Mouse (Mus musculus) ES-E14 (cell line): ENCODE measurements around the gene Txndc11.

Experiments used
- CHD2 ChIP-seq: IDR thresholded peaks from 2 replicates; pipeline ENCODE4 v1.6.1; 2014; ENCODE audit warnings: mild to moderate bottlenecking, low read depth, low read length, inconsistent platforms
- HCFC1 ChIP-seq: IDR thresholded peaks from 2 replicates; pipeline ENCODE4 v1.6.1; 2012; ENCODE audit warnings: low read length, inconsistent platforms, borderline replicate concordance; ENCODE audit not compliant: insufficient read depth
- MAFK ChIP-seq: IDR thresholded peaks from 2 replicates; pipeline ENCODE4 v1.6.1; 2014; ENCODE audit warnings: mild to moderate bottlenecking, low read depth, low read length, inconsistent platforms; ENCODE audit not compliant: insufficient read depth
- ZC3H11A ChIP-seq: IDR thresholded peaks from 2 replicates; pipeline ENCODE4 v1.6.1; 2012; ENCODE audit warnings: low read depth, mild to moderate bottlenecking, inconsistent platforms, low read length, borderline replicate concordance
- ZNF384 ChIP-seq: IDR thresholded peaks from 2 replicates; pipeline ENCODE4 v1.6.1; 2012; ENCODE audit warnings: low read depth, low read length, inconsistent platforms

- TF ChIP-seq HCFC1 = no peak
- no peak for TF ChIP-seq ZNF384
- no peak for TF ChIP-seq MAFK
- TF ChIP-seq ZC3H11A = no peak
- TF ChIP-seq CHD2 = no peak
Measured at GRCm38 (mm10) chr16:11175100-11175488, 40.6 kb upstream of the Txndc11 start.
